Mouse (Mus musculus): Measurements from ENCODE around the gene Sdccag8. TPM values are rescaled to one million over a fixed set of nuclear protein-coding genes. Genes with fewer than 3 reads are reported as not detected.

Gene Sdccag8
- polyA plus RNA-seq, 1 experiment from 2014 or later = 19.1 TPM

DNA sequence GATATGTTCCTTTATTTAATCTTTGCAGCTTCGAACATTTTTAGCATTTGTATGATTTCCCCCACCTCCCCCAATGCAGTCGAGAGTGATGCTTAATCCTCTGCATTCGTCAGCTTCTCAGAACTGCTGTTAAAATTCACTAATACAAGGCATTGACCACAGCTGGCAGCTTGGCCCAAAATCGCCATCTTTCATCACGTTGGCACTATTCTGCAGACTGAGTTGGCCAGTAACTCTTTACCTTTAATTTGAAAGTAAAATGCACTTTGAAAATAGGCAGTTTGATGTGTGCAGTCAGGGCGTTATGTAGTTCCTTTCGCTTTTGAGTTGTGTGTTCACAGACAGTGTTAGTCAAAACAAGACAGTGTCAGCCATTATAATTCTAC lies 132.3 kb downstream of the Sdccag8 start:
- Histone ChIP-seq H3K27ac (no peak overlapping the region), H3K4me1 (0 out of 2 replicates have a peak, but pooled peaks cover 2% of the 10 kb centered on the region), H3K36me3 (no peaks in the 10 kb centered on the region), H3K27me3 (no peaks in the 10 kb centered on the region), H3K4me3 (no peak overlapping the region), H3K4me2 (no peak overlapping the region), H3K9ac (no peak overlapping the region), H3K9me3 (no peaks in the 10 kb centered on the region)
- 74% methylated on average over 7 of the region's 7 CpGs for WGBS
- ATAC-seq (ENCODE audit: insufficient number of reproducible peaks, insufficient read depth, low FRiP score, low TSS enrichment, low read depth) = no peak

GRCm38 (mm10) chr1:176948861-176949260 lies 134.4 kb downstream of the Sdccag8 start:
- Histone ChIP-seq H3K4me3 (no peak overlapping the region), H3K27ac (no peak overlapping the region), H3K27me3 (no peaks in the 10 kb centered on the region), H3K9ac (no peak overlapping the region), H3K36me3 (no peaks in the 10 kb centered on the region), H3K4me1 (0 out of 2 replicates have a peak, but pooled peaks cover 2% of the 10 kb centered on the region), H3K4me2 (no peak overlapping the region), H3K9me3 (no peaks in the 10 kb centered on the region)
- 79% methylated on average over 6 of the region's 6 CpGs for WGBS
- ATAC-seq (ENCODE audit: insufficient number of reproducible peaks, insufficient read depth, low FRiP score, low TSS enrichment, low read depth) = no peak

DNA sequence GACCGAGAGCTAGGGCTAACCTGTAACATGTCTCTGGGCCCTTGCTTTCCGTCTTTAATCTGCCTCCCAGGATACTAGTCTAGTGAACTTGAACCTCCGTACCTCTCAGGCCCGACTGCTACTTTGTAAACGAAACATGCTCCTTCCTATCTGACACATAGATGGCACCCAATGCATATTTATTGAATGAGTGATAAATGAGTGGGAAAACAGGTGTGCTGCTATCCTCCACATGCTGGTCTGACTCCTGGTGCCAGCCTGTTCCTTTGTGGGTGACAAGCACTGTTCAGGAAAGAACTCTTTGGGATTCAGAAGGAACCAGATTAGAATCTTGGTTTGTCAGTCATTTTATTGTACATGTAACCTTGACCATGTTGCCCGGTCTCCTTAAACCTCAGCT lies 134.9 kb downstream of the Sdccag8 start:
- H3K36me3 ChIP-seq = no peaks in the 10 kb centered on the region
- H3K4me1 ChIP-seq = 0 out of 2 replicates have a peak, but pooled peaks cover 2% of the 10 kb centered on the region
- no peak for ATAC-seq (ENCODE audit: insufficient number of reproducible peaks, insufficient read depth, low FRiP score, low TSS enrichment, low read depth)
- H3K9me3 ChIP-seq = no peaks in the 10 kb centered on the region
- no peak overlapping the region for H3K9ac ChIP-seq
- H3K4me3 ChIP-seq = no peak overlapping the region
- H3K27ac ChIP-seq = no peak overlapping the region
- H3K27me3 ChIP-seq = no peaks in the 10 kb centered on the region
- 88% methylated on average over 6 of the region's 6 CpGs for WGBS
- H3K4me2 ChIP-seq = no peak overlapping the region

DNA sequence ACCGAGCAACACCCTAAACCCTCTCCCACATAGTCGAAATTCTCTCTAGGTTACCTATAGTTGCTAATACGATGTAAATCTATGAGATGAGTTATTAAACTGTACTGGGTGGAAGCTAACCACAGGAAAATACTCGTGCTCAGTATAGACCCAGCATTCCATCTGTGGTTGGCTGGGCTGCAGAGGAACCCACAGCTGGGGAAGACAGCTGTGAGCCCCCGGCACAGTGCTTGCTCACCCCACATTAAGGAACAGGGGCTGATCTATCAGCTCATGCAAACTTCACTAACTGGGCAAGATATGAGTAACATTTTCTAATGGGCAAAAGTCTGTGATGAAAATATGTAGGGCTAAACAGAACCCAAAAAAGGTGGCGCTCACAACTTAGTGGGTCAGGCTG lies 135.6 kb downstream of the Sdccag8 start:
- Histone ChIP-seq H3K36me3 (no peaks in the 10 kb centered on the region), H3K9ac (no peak overlapping the region), H3K9me3 (no peaks in the 10 kb centered on the region), H3K4me1 (no peaks in the 10 kb centered on the region), H3K27me3 (no peaks in the 10 kb centered on the region), H3K27ac (no peak overlapping the region), H3K4me3 (no peak overlapping the region), H3K4me2 (no peak overlapping the region)
- no peak for ATAC-seq (ENCODE audit: insufficient number of reproducible peaks, insufficient read depth, low FRiP score, low TSS enrichment, low read depth)
- 76% methylated on average over 6 of the region's 6 CpGs for WGBS

- Histone ChIP-seq H3K9me3 (no peaks in the 10 kb centered on the region), H3K27ac (no peak overlapping the region), H3K36me3 (no peaks in the 10 kb centered on the region), H3K9ac (no peak overlapping the region), H3K27me3 (no peaks in the 10 kb centered on the region), H3K4me2 (no peak overlapping the region), H3K4me1 (no peaks in the 10 kb centered on the region), H3K4me3 (no peak overlapping the region)
- 64% methylated on average over 7 of the region's 7 CpGs for WGBS
- no peak for ATAC-seq (ENCODE audit: insufficient number of reproducible peaks, insufficient read depth, low FRiP score, low TSS enrichment, low read depth)
Measured at GRCm38 (mm10) chr1:176951836-176952235, 137.4 kb downstream of the Sdccag8 start.

DNA sequence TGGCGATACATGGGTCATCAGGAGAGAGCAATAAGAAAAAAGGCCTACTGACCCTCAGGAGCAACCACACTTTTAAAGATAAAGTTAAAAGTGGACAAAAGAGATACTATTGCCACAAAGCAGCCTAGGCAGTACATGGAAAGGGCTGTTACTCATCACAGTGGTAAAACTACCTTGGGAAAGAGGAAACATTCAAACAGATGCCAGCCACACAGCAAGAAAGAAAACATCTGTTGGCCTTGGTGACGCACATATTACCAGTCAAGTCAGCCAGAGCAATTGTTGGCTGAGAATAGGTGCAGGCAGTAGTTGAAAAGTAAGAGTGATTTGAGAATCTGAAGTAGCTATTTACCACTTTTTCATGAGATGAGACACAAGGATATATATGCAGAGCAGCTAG lies 143.9 kb downstream of the Sdccag8 start:
- 72% methylated on average over 2 of the region's 2 CpGs for WGBS
- H3K36me3 ChIP-seq = no peaks in the 10 kb centered on the region
- no peaks in the 10 kb centered on the region for H3K9me3 ChIP-seq
- no peaks in the 10 kb centered on the region for H3K27me3 ChIP-seq
- H3K27ac ChIP-seq = no peak overlapping the region
- H3K4me2 ChIP-seq = no peak overlapping the region
- no peak overlapping the region for H3K4me3 ChIP-seq
- H3K4me1 ChIP-seq = no peaks in the 10 kb centered on the region
- no peak for ATAC-seq (ENCODE audit: insufficient number of reproducible peaks, insufficient read depth, low FRiP score, low TSS enrichment, low read depth)
- H3K9ac ChIP-seq = no peak overlapping the region

DNA sequence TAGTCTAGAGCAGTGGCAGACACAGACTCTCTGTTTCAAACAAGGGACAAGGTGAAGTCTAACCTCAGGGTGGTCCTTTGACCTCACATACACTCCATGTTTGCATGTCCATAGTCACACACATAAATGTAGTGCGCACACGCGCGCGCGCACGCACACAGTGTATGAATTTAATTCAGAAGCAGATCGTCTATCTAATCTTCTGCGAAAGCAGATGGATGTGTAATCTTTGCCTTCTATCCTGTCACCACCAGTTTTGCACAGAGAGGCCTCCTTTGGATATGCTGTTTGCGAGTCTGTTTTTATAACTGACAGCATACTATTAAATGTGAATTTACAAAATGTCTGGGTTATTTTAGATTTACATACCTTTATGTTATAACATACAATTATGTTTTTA lies 147.3 kb downstream of the Sdccag8 start:
- ATAC-seq (ENCODE audit: insufficient number of reproducible peaks, insufficient read depth, low FRiP score, low TSS enrichment, low read depth) = no peak
- H3K27ac ChIP-seq = no peak overlapping the region

DNA sequence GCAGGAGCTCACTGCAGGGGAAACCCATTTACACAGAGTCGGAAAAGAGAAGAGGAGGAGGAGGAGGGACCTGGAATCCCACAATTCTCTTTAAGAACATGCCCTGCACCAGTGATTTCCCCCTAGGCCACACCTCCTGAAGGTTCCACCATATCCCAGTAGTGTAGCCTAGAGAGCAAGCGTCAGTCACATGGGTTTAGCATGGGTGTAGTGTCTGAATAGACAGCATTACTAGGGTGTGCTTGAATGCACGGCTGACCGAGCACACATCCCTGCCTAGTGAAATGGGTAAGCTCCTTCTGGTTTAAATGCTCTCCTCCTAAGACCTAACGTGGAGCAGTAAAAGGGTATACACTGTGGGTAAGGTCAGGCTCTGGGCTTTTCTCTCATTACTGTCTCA lies 148.4 kb downstream of the Sdccag8 start:
- Histone ChIP-seq H3K4me3 (no peak overlapping the region), H3K27me3 (no peaks in the 10 kb centered on the region), H3K27ac (no peak overlapping the region), H3K9ac (no peak overlapping the region), H3K9me3 (no peaks in the 10 kb centered on the region), H3K36me3 (no peaks in the 10 kb centered on the region), H3K4me1 (no peaks in the 10 kb centered on the region), H3K4me2 (no peak overlapping the region)
- WGBS = 66% methylated on average over 5 of the region's 5 CpGs
- no peak for ATAC-seq (ENCODE audit: insufficient number of reproducible peaks, insufficient read depth, low FRiP score, low TSS enrichment, low read depth)

More for the DNA sequence above, 147.3 kb downstream of the Sdccag8 start:
- Histone ChIP-seq H3K27me3 (no peaks in the 10 kb centered on the region), H3K4me1 (no peaks in the 10 kb centered on the region), H3K4me2 (no peak overlapping the region), H3K9me3 (no peaks in the 10 kb centered on the region), H3K4me3 (no peak overlapping the region), H3K36me3 (no peaks in the 10 kb centered on the region), H3K9ac (no peak overlapping the region)
- WGBS = 95% methylated on average over 10 of the region's 10 CpGs

- H3K4me3 ChIP-seq = no peak overlapping the region
- no peak for ATAC-seq (ENCODE audit: insufficient number of reproducible peaks, insufficient read depth, low FRiP score, low TSS enrichment, low read depth)
- WGBS = 92% methylated on average over 3 of the region's 3 CpGs
Measured at GRCm38 (mm10) chr1:176967299-176967698, 152.8 kb downstream of the Sdccag8 start.

GRCm38 (mm10) chr1:176970635-176971478 lies 156.4 kb downstream of the Sdccag8 start:
- Histone ChIP-seq H3K4me1 (0 out of 2 replicates have a peak, but pooled peaks cover 4% of the 10 kb centered on the region), H3K36me3 (no peaks in the 10 kb centered on the region), H3K27me3 (no peaks in the 10 kb centered on the region), H3K9me3 (no peaks in the 10 kb centered on the region), H3K4me2 (no peak overlapping the region), H3K9ac (no peak overlapping the region), H3K27ac (no peak overlapping the region), H3K4me3 (no peak overlapping the region)
- 75% methylated on average over 16 of the region's 16 CpGs for WGBS
- no peak for ATAC-seq (ENCODE audit: insufficient number of reproducible peaks, insufficient read depth, low FRiP score, low TSS enrichment, low read depth)

More at GRCm38 (mm10) chr1:176967299-176967698, 152.8 kb downstream of the Sdccag8 start:
- H3K36me3 ChIP-seq = no peaks in the 10 kb centered on the region
- H3K9me3 ChIP-seq = no peaks in the 10 kb centered on the region
- no peak overlapping the region for H3K9ac ChIP-seq
- H3K27me3 ChIP-seq = no peaks in the 10 kb centered on the region
- no peak overlapping the region for H3K4me2 ChIP-seq
- H3K27ac ChIP-seq = no peak overlapping the region
- H3K4me1 ChIP-seq = 0 out of 2 replicates have a peak, but pooled peaks cover 4% of the 10 kb centered on the region

DNA sequence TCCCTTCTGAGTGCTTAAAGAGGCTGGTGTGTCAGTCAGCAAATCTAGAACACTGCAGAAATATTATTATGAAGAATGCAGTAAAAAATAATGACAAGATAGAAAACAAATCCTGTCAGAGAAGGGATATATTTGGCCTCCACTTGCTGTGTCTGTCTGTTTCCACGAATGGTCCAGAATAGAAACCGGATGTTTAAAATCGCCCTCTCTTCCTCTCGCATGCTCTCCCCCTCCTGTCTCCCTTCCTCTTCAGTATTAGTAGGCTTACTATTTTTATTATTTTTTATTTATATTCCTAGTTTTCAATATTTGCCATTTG lies 157.0 kb downstream of the Sdccag8 start:
- WGBS = 73% methylated on average over 4 of the region's 4 CpGs
- H3K4me1 ChIP-seq = 0 out of 2 replicates have a peak, but pooled peaks cover 4% of the 10 kb centered on the region
- H3K27ac ChIP-seq = no peak overlapping the region
- H3K4me2 ChIP-seq = no peak overlapping the region
- no peaks in the 10 kb centered on the region for H3K36me3 ChIP-seq
- H3K4me3 ChIP-seq = no peak overlapping the region
- no peak for ATAC-seq (ENCODE audit: insufficient number of reproducible peaks, insufficient read depth, low FRiP score, low TSS enrichment, low read depth)
- no peak overlapping the region for H3K9ac ChIP-seq
- no peaks in the 10 kb centered on the region for H3K9me3 ChIP-seq
- no peaks in the 10 kb centered on the region for H3K27me3 ChIP-seq

- ATAC-seq (ENCODE audit: insufficient number of reproducible peaks, insufficient read depth, low FRiP score, low TSS enrichment, low read depth) = no peak
- 0 out of 2 replicates have a peak, but pooled peaks cover 4% of the 10 kb centered on the region for H3K4me1 ChIP-seq
- no peaks in the 10 kb centered on the region for H3K9me3 ChIP-seq
- no peak overlapping the region for H3K4me3 ChIP-seq
- H3K9ac ChIP-seq = no peak overlapping the region
- WGBS = 86% methylated on average over 6 of the region's 6 CpGs
- H3K27ac ChIP-seq = no peak overlapping the region
- H3K4me2 ChIP-seq = no peak overlapping the region
- H3K27me3 ChIP-seq = no peaks in the 10 kb centered on the region
- H3K36me3 ChIP-seq = no peaks in the 10 kb centered on the region
Measured at GRCm38 (mm10) chr1:176973356-176974088, 159.1 kb downstream of the Sdccag8 start.
